Mouse (Mus musculus): Measurements from ENCODE around the gene Gm49358. TPM values are rescaled to one million over a fixed set of nuclear protein-coding genes. Genes with fewer than 3 reads are reported as not detected.

The Gm49358 gene
- polyA plus RNA-seq, 1 experiment from 2014 or later, result not detected

DNA sequence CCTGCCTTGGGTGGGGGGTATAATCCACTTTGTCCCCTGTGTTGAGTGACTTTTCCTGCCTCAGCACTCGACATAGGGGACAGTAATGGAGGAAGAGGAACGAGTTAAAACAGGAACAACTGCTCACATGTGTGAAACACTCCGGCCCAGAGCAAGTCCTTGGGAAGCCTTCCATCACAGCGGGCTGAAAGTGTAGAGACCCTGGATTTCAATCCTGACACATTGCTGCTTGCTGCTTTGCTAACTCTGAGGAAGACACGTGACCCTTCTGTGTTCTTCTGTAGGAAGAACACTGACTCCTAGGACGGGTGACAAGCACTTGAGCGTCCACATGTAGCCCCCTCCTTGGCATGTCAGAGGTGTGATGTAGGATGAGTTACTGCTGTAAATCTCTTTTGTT lies 51.4 kb downstream of the Gm49358 start:
- ATAC-seq (replicated peaks; ENCODE audit: low FRiP score) (no peak), DNase-seq (ENCODE audit: low spot score) (no peak)
- H3K4me3 ChIP-seq (ENCODE audit: low read depth, low read length), result no peak overlapping the region
- H3K27me3 ChIP-seq (replicated peaks; ENCODE audit: control insufficient read depth, insufficient read depth, low read length), result no peaks in the 10 kb centered on the region
- H3K9ac ChIP-seq (ENCODE audit: low read depth, low read length), result no peak overlapping the region
- no peaks in the 10 kb centered on the region for H3K36me3 ChIP-seq (ENCODE audit: control insufficient read depth, insufficient read depth, low read length)
- peaks cover 7% of the 10 kb centered on the region for H3K4me1 ChIP-seq (replicated peaks; ENCODE audit: control insufficient read depth, insufficient read depth, low read length)
- H3K4me2 ChIP-seq, result no peak overlapping the region
- no peak overlapping the region for H3K27ac ChIP-seq (ENCODE audit: low read depth, low read length)
- WGBS, result 65% methylated on average over 7 of the region's 7 CpGs
- H3K9me3 ChIP-seq (ENCODE audit: control insufficient read depth, low read length), result no peaks in the 10 kb centered on the region

DNA sequence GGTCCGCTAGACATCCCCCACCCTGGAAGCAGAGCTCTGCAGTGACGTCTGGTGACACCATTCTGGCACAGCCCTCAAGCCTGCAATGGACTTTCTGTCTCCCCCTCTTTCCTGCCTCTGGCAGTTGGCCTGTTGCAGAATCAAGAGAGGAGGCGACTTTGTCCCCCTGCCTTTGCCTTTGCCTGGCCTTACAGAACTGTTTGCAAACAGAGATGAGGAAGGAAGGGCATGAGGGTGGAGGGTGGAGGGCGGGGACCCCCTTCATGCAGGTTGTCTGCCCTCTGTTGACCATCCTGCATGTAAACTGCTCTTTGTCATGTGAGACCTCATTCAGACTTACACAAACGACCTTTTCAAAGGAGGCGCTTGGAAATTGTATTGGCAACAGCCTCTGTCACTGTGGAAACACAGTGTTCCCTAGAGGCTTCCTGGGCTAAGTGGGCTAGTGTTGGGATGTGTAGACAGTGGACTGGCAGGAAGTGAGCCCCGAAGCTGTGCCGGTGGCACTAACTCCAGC lies 55.9 kb downstream of the Gm49358 start:
- Histone ChIP-seq H3K4me3 (ENCODE audit: low read depth, low read length) (no peak overlapping the region), H3K36me3 (ENCODE audit: control insufficient read depth, insufficient read depth, low read length) (no peaks in the 10 kb centered on the region), H3K9me3 (ENCODE audit: control insufficient read depth, low read length) (no peaks in the 10 kb centered on the region), H3K27ac (ENCODE audit: low read depth, low read length) (no peak overlapping the region), H3K27me3 (replicated peaks; ENCODE audit: control insufficient read depth, insufficient read depth, low read length) (no peaks in the 10 kb centered on the region), H3K4me2 (no peak overlapping the region), H3K9ac (ENCODE audit: low read depth, low read length) (no peak overlapping the region), H3K4me1 (replicated peaks; ENCODE audit: control insufficient read depth, insufficient read depth, low read length) (peaks cover 7% of the 10 kb centered on the region)
- 63% methylated on average over 8 of the region's 8 CpGs for WGBS
- ATAC-seq (replicated peaks; ENCODE audit: low FRiP score), result no peak
- no peak for DNase-seq (ENCODE audit: low spot score)

DNA sequence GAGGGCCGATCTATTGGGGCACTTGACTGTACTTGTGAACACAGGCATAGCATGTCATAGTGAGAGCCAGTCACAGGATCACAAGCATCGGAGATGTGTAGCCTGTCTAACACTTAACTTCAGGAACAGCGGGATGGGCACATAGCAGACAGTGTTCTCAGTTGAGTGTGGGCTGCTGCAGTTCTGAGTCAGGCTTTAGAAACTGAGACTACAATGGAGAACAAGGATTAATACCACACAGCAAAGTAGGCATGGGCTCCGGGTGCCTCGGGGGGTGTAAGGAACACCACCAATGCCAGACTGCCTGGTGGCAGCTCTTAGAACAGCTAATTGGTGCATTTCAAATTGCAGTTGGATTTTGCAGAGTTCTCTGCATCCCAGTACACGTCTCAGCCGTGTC lies 57.2 kb downstream of the Gm49358 start:
- ATAC-seq (replicated peaks; ENCODE audit: low FRiP score) (no peak), DNase-seq (ENCODE audit: low spot score) (no peak)
- H3K4me2 ChIP-seq, result no peak overlapping the region
- 91% methylated on average over 7 of the region's 7 CpGs for WGBS
- no peaks in the 10 kb centered on the region for H3K27me3 ChIP-seq (replicated peaks; ENCODE audit: control insufficient read depth, insufficient read depth, low read length)
- no peak overlapping the region for H3K9ac ChIP-seq (ENCODE audit: low read depth, low read length)
- H3K4me3 ChIP-seq (ENCODE audit: low read depth, low read length), result no peak overlapping the region
- peaks cover 5% of the 10 kb centered on the region for H3K4me1 ChIP-seq (replicated peaks; ENCODE audit: control insufficient read depth, insufficient read depth, low read length)
- no peaks in the 10 kb centered on the region; the same call in 1 of the 2 replicates for H3K36me3 ChIP-seq (ENCODE audit: control insufficient read depth, insufficient read depth, low read length)
- no peaks in the 10 kb centered on the region for H3K9me3 ChIP-seq (ENCODE audit: control insufficient read depth, low read length)
- H3K27ac ChIP-seq (ENCODE audit: low read depth, low read length), result no peak overlapping the region

DNA sequence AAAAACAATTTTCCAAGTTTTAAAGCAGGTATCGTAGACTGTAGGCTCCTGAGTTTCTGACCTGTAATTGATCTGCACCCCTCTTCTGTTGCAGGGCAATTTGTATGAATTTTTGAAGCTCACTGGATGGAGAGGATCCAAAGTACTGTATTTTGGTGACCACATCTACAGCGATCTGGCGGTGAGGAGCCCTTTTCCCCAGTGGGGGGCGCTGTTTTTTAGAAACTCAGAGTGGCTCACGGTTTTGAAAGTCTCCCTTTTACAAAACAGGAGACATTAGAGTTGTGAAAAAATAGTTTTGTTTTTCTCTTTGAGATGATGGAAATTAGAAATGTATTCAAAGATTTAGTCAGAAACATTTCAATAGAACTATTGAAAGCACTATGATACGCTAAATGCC lies 60.3 kb downstream of the Gm49358 start:
- Histone ChIP-seq H3K27ac (ENCODE audit: low read depth, low read length) (no peak overlapping the region), H3K4me2 (no peak overlapping the region), H3K27me3 (replicated peaks; ENCODE audit: control insufficient read depth, insufficient read depth, low read length) (no peaks in the 10 kb centered on the region), H3K9me3 (ENCODE audit: control insufficient read depth, low read length) (no peaks in the 10 kb centered on the region), H3K4me3 (ENCODE audit: low read depth, low read length) (no peak overlapping the region), H3K36me3 (ENCODE audit: control insufficient read depth, insufficient read depth, low read length) (no peaks in the 10 kb centered on the region; the same call in 1 of the 2 replicates), H3K4me1 (replicated peaks; ENCODE audit: control insufficient read depth, insufficient read depth, low read length) (no peaks in the 10 kb centered on the region; the same call in 1 of the 2 replicates), H3K9ac (ENCODE audit: low read depth, low read length) (no peak overlapping the region)
- DNase-seq (ENCODE audit: low spot score) (no peak), ATAC-seq (replicated peaks; ENCODE audit: low FRiP score) (no peak)
- WGBS, result 81% methylated on average over 6 of the region's 6 CpGs

DNA sequence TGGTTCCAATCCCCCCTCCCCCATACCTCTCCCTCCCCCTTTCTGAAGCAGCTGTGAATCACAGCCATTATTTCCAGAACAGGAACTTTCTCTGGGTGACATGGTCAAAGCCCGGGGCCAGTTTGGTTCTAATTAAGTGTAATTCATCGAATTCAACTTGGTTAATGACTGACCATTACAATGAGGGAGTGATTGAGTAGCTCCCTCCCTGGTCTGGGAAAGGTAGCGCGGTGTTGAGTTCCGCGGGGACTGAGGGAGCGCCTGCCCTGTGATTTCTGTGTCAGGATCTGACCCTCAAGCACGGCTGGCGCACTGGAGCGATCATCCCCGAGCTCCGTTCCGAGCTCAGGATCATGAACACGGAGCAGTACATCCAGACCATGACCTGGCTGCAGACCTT lies 61.1 kb downstream of the Gm49358 start:
- no peaks in the 10 kb centered on the region for H3K4me1 ChIP-seq (replicated peaks; ENCODE audit: control insufficient read depth, insufficient read depth, low read length)
- H3K4me3 ChIP-seq (ENCODE audit: low read depth, low read length), result no peak overlapping the region
- no peaks in the 10 kb centered on the region for H3K9me3 ChIP-seq (ENCODE audit: control insufficient read depth, low read length)
- ATAC-seq (replicated peaks; ENCODE audit: low FRiP score), result no peak
- H3K36me3 ChIP-seq (ENCODE audit: control insufficient read depth, insufficient read depth, low read length), result no peaks in the 10 kb centered on the region; the same call in 1 of the 2 replicates
- H3K27me3 ChIP-seq (replicated peaks; ENCODE audit: control insufficient read depth, insufficient read depth, low read length), result no peaks in the 10 kb centered on the region
- H3K4me2 ChIP-seq, result no peak overlapping the region
- DNase-seq (ENCODE audit: low spot score), result no peak
- no peak overlapping the region for H3K27ac ChIP-seq (ENCODE audit: low read depth, low read length)
- 92% methylated on average over 14 of the region's 14 CpGs for WGBS
- no peak overlapping the region for H3K9ac ChIP-seq (ENCODE audit: low read depth, low read length)

DNA sequence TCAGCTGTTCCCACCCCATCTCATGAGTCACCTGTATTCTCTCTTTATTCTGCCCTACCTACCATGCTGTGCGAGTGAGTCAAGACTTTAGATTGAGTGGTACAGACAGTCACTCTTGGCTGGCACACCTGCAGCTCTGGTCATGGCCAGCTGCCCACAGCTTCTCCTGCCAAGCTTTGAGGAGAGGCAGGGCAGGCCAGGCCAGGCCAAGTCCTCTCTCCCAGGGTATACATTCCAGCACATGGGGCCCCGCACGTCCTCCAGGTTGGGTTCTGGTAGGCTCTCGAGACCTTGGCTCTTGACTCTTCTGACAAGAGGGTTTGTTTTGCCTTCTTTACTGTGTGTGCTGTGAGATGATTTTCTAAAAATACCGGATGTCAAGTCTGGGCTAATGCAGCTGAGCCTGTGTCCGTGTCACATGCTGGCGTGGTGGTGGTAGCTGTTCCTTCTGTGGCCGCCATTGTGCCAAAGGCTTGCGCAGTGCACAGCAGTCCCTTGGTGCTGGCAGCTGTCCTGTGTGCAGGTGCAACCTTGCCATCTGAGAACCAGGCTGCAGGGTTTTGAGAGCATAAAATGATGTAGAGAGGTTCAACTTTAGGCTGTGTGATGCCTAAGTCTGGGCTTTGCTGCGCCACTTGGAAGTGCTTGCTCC lies 62.2 kb downstream of the Gm49358 start:
- Histone ChIP-seq H3K9me3 (ENCODE audit: control insufficient read depth, low read length) (no peaks in the 10 kb centered on the region), H3K4me1 (replicated peaks; ENCODE audit: control insufficient read depth, insufficient read depth, low read length) (no peaks in the 10 kb centered on the region), H3K36me3 (ENCODE audit: control insufficient read depth, insufficient read depth, low read length) (no peaks in the 10 kb centered on the region; the same call in 1 of the 2 replicates), H3K27ac (ENCODE audit: low read depth, low read length) (no peak overlapping the region), H3K4me3 (ENCODE audit: low read depth, low read length) (no peak overlapping the region), H3K9ac (ENCODE audit: low read depth, low read length) (no peak overlapping the region), H3K27me3 (replicated peaks; ENCODE audit: control insufficient read depth, insufficient read depth, low read length) (no peaks in the 10 kb centered on the region), H3K4me2 (no peak overlapping the region)
- no peak for DNase-seq (ENCODE audit: low spot score)
- WGBS, result 93% methylated on average over 10 of the region's 10 CpGs
- no peak for ATAC-seq (replicated peaks; ENCODE audit: low FRiP score)

DNA sequence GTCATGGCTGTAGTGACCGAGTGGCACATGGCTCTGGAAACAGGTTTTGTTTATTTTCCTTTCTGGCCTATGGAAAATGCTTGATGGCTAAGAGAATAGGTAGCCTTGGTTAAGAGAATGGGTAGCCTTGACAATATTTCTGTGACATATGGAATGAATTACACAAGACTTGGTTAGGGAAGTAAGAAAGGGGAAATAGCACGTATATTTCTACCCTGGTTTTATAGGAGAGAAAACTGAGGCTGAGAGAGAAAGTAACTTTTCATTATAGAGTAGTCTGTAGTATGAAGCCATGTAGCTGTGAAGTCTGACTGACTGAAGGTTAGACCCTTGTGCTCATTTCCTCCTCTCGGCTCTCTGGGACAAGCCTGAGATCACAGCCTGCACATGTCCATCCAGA lies 63.2 kb downstream of the Gm49358 start:
- Histone ChIP-seq H3K4me1 (replicated peaks; ENCODE audit: control insufficient read depth, insufficient read depth, low read length) (no peaks in the 10 kb centered on the region), H3K27ac (ENCODE audit: low read depth, low read length) (no peak overlapping the region), H3K9ac (ENCODE audit: low read depth, low read length) (no peak overlapping the region), H3K27me3 (replicated peaks; ENCODE audit: control insufficient read depth, insufficient read depth, low read length) (no peaks in the 10 kb centered on the region), H3K4me3 (ENCODE audit: low read depth, low read length) (no peak overlapping the region), H3K4me2 (no peak overlapping the region), H3K36me3 (ENCODE audit: control insufficient read depth, insufficient read depth, low read length) (no peaks in the 10 kb centered on the region; the same call in 1 of the 2 replicates), H3K9me3 (ENCODE audit: control insufficient read depth, low read length) (no peaks in the 10 kb centered on the region)
- DNase-seq (ENCODE audit: low spot score) (no peak), ATAC-seq (replicated peaks; ENCODE audit: low FRiP score) (no peak)
- WGBS, result 74% methylated on average over 3 of the region's 3 CpGs

DNA sequence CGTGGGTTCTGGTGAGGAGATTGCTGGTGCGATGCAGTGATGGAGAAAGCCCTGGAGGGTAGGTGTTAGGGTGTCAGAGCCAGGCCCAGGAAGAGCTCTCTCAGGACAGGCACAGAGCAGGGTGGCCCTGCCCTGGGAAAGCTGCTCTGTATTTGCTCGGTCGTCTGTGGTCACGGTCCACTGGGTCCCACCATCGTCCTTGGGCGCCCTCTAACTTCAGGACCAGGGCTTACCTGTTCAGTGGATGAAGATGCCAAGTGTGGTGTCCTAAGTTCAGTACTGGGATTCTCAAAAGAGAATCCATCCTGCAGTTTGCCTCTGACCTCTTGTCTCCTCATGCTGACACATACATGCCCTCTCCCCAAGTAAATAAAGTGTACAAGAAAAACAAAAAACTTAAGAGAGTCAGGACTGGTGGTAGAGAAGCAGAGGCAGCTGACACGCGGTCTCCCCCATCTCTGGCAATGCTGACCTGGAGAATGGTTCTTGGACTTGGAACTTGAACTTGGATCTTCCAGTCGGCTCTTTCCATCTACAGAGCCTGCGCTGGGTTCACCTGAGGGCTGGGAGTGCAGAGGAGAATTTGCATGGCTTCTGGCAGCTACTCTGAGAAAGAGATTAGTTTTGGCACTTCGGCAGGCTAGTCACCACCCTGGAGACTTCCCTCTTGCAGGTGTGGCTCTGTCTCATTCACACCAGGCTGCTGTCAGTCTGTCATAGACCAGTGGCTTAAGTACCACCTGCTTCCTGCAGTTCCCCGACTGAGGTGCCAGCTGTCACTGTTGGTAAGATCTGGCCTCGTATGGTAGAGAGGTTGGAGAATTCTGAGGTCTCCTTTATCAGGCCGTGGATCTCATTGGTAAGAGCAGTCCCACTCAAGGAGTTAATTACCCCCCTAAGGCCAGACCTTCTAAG lies 64.7 kb downstream of the Gm49358 start:
- H3K9me3 ChIP-seq (ENCODE audit: control insufficient read depth, low read length), result no peaks in the 10 kb centered on the region
- no peaks in the 10 kb centered on the region for H3K27me3 ChIP-seq (replicated peaks; ENCODE audit: control insufficient read depth, insufficient read depth, low read length)
- H3K4me1 ChIP-seq (replicated peaks; ENCODE audit: control insufficient read depth, insufficient read depth, low read length), result no peaks in the 10 kb centered on the region
- no peak for ATAC-seq (replicated peaks; ENCODE audit: low FRiP score)
- H3K9ac ChIP-seq (ENCODE audit: low read depth, low read length), result no peak overlapping the region
- no peaks in the 10 kb centered on the region; the same call in 1 of the 2 replicates for H3K36me3 ChIP-seq (ENCODE audit: control insufficient read depth, insufficient read depth, low read length)
- DNase-seq (ENCODE audit: low spot score), result no peak
- H3K27ac ChIP-seq (ENCODE audit: low read depth, low read length), result no peak overlapping the region
- H3K4me3 ChIP-seq (ENCODE audit: low read depth, low read length), result no peak overlapping the region
- 90% methylated on average over 15 of the region's 15 CpGs for WGBS
- no peak overlapping the region for H3K4me2 ChIP-seq

Data from liver, embryonic 11.5 days (tissue).